Mouse (Mus musculus): Measurements from ENCODE around the gene Ankrd23.
A peak's percentile ranks its signal among the peaks of the same experiment; 100 is the strongest.

The Ankrd23 gene

GRCm38 (mm10) chr1:36518259-36518658, 18.4 kb downstream of the Ankrd23 start:
- DNase-seq (ENCODE audit: low spot score): no peak

GRCm38 (mm10) chr1:36513718-36514117, 23.0 kb downstream of the Ankrd23 start:
- DNase-seq (ENCODE audit: low spot score): no peak

GRCm38 (mm10) chr1:36513310-36513709, 23.4 kb downstream of the Ankrd23 start:
- no peak for DNase-seq (ENCODE audit: low spot score)

- DNase-seq (ENCODE audit: low spot score): no peak
Observed at GRCm38 (mm10) chr1:36512966-36513280, 23.8 kb downstream of the Ankrd23 start.

GRCm38 (mm10) chr1:36512089-36512965, 24.4 kb downstream of the Ankrd23 start:
- DNase-seq (ENCODE audit: low spot score): no peak

GRCm38 (mm10) chr1:36511289-36512021, 25.2 kb downstream of the Ankrd23 start, which contains the start of gene Cnnm3:
Gene Cnnm3 (plus strand): TSS chr1:36511867.
- peak; percentile 96 for DNase-seq (ENCODE audit: low spot score)

GRCm38 (mm10) chr1:36508238-36508637, 28.4 kb downstream of the Ankrd23 start:
- DNase-seq (ENCODE audit: low spot score): no peak

- no peak for DNase-seq (ENCODE audit: low spot score)
Observed at GRCm38 (mm10) chr1:36501261-36501660, 35.4 kb downstream of the Ankrd23 start.

- DNase-seq (ENCODE audit: low spot score): no peak
Observed at GRCm38 (mm10) chr1:36497312-36497711, 39.4 kb downstream of the Ankrd23 start.

- DNase-seq (ENCODE audit: low spot score): no peak
Observed at GRCm38 (mm10) chr1:36496719-36497118, 40.0 kb downstream of the Ankrd23 start.

GRCm38 (mm10) chr1:36493299-36493698, 43.4 kb downstream of the Ankrd23 start:
- no peak for DNase-seq (ENCODE audit: low spot score)

- DNase-seq (ENCODE audit: low spot score): no peak
Observed at GRCm38 (mm10) chr1:36492416-36493139, 44.1 kb downstream of the Ankrd23 start.

- no peak for DNase-seq (ENCODE audit: low spot score)
Observed at GRCm38 (mm10) chr1:36489661-36490060, 47.0 kb downstream of the Ankrd23 start.

- DNase-seq (ENCODE audit: low spot score): no peak
Observed at GRCm38 (mm10) chr1:36487111-36487510, 49.6 kb downstream of the Ankrd23 start.

GRCm38 (mm10) chr1:36485080-36485479, 51.6 kb downstream of the Ankrd23 start:
- DNase-seq (ENCODE audit: low spot score): no peak

GRCm38 (mm10) chr1:36483825-36484224, 52.9 kb downstream of the Ankrd23 start:
- DNase-seq (ENCODE audit: low spot score): no peak
